Mouse (Mus musculus) bone marrow macrophage, adult 2 months (primary cell): Measurements from ENCODE around the gene B3gnt8.

ENCODE experiments used
- CTCF ChIP-seq: IDR thresholded peaks from 2 replicates; pipeline ENCODE4 v1.5.1; 2012; ENCODE audit warnings: low read depth, mild to moderate bottlenecking, low read length, moderate library complexity
- POLR2A ChIP-seq: IDR thresholded peaks from 2 replicates; pipeline ENCODE4 v1.6.1; 2012; ENCODE audit warnings: mild to moderate bottlenecking, low read depth, low read length, borderline replicate concordance

DNA sequence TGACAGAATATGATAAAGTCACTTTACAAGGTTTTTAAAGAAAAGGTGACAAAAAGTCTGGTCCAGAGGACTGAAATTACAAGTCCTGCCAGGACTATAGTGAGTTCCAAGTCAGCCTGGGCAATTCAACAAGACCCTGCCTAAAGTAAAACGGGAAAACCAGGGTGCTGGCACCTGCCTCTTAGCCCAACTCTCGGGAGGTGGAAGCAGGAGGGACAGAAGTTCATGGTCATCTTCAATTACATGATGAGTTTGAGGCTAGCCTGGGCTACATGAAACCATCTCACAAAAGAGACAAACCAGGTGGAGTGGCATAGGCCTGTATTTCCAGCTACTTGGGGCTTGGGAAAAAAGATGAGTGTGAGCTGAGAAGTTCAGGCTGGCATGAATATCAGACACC, 45.2 kb downstream of the B3gnt8 start:
- no peak for TF ChIP-seq CTCF
- TF ChIP-seq POLR2A = no peak
